Mouse (Mus musculus): ENCODE results near the gene Gatad2a.

The Gatad2a gene

DNA sequence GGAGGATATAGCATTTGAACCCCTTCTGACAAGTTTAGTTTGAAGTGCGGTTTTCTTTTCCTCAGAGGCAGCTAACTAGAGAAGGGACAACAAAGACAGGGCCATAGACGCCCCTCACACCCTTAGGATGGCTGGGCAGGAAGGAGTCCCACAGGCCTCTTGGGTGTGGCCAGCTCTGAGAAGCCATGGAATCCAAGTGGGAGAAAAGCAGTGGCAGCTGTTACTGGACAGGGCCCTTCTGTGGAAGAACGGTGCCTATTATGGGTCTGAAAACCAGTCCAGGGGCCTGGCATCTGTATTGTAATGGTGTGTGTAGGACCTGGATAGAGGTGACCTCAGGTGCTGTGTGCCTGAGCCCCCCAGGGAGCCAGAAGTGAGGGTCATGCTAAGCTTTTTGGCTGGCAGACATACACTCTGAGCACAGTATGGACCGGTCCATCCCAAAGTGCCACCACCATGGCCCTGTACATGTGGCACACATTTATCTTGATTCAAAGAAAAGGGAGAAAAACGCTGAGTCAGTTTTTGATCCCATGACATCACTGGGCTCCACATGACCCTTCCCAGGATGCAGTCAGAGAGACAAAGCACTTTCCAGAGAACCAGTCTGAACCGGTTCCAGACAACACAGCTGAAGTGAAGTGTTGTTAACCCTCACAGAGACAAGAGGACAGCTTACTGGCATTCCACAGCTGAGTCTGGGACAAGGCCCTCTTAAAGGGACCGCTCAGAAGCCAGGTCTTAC, 60.0 kb downstream of the Gatad2a start:
- Histone ChIP-seq H3K36me3 (ENCODE audit: control insufficient read depth, insufficient read depth, low read length, poor library complexity, severe bottlenecking) (peaks cover 8% of the 10 kb centered on the region; the same call in 1 of the 2 replicates), H3K27me3 (ENCODE audit: control insufficient read depth, insufficient read depth, low read length, poor library complexity, severe bottlenecking) (no peaks in the 10 kb centered on the region)
- no peak for DNase-seq (ENCODE audit: low read depth, low spot score)

DNA sequence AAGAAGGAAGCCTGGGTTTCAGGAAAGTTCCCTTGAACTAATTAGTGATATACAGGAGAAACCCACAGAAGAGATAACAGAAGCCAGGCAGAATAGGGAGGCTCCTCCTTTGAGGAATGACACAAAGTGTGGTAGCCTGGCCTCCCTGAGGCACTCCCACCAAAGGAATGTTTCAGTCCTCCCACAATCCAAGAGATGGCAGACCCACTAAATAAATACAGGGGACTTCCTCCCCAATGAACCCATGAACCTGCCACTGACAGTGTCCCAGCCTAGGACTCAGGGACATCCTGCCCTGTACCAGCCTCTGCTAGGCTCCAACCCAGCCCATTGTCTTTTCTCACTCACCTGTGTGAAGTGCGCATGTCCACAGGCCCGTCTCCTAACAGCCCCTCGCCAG, 60.8 kb downstream of the Gatad2a start:
- DNase-seq (ENCODE audit: low read depth, low spot score) = no peak
- H3K36me3 ChIP-seq (ENCODE audit: control insufficient read depth, insufficient read depth, low read length, poor library complexity, severe bottlenecking) = peaks cover 8% of the 10 kb centered on the region; the same call in 1 of the 2 replicates
- H3K27me3 ChIP-seq (ENCODE audit: control insufficient read depth, insufficient read depth, low read length, poor library complexity, severe bottlenecking) = no peaks in the 10 kb centered on the region

DNA sequence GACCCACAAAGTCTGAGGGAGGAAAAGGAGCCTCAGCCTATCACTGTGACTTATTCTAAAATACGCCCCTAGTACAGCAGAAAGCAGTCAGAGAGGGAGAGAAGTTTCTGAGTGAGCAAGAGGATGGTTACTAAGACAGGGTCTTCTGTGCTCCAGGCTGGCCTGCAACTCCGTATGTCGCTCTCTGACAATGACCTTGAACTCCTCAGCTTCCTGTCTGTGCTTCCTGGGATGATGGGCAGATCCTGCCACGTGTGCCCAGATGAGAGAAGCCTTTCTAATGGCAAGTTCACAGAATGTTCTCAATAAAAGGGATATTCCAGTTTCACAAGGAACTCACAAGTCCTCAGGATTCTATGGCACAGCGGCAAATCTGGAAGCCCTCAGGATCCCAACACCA, 61.6 kb downstream of the Gatad2a start:
- no peak for DNase-seq (ENCODE audit: low read depth, low spot score)
- Histone ChIP-seq H3K27me3 (ENCODE audit: control insufficient read depth, insufficient read depth, low read length, poor library complexity, severe bottlenecking) (no peaks in the 10 kb centered on the region), H3K36me3 (ENCODE audit: control insufficient read depth, insufficient read depth, low read length, poor library complexity, severe bottlenecking) (peaks cover 8% of the 10 kb centered on the region; the same call in 1 of the 2 replicates)

DNA sequence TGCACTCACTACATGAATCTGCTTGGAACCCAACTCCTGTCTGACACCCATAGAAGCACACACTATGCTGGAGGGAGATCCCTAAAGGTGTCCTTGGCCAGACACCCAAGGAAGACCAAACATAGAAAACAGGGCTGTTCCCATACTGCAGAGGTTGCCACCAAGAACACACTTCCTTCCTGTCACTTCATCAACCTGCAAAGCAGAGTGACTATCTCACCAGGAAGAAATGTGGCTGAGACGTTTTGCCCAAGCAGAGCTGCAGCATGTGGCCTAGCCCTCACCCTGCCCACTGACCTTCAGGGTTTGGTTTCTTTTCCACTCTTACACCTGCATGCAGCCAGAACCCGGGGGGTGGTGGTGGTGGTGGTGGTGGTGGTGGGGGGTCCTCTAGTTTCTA, 62.4 kb downstream of the Gatad2a start:
- no peak for DNase-seq (ENCODE audit: low read depth, low spot score)
- peaks cover 8% of the 10 kb centered on the region; the same call in 1 of the 2 replicates for H3K36me3 ChIP-seq (ENCODE audit: control insufficient read depth, insufficient read depth, low read length, poor library complexity, severe bottlenecking)
- H3K27me3 ChIP-seq (ENCODE audit: control insufficient read depth, insufficient read depth, low read length, poor library complexity, severe bottlenecking) = no peaks in the 10 kb centered on the region

DNA sequence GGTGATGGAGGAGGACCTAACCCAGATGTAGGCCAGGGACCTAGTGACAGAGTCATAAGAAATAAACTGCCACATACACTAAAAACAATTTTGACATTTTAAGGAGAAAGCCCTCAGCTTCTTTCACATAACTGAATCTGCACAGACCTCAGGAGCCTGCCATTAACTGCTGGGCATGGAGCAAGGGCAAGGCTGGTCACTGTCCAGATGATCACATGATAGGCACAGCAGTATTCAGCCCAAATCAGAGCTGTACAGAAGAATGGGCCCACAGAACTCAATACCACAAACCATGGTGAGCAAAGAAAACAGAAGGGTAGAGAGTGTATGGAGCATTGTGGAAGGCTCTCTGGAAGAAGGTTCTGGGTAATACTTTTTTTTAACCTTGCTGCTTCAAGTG, 69.3 kb downstream of the Gatad2a start:
- peaks cover 1% of the 10 kb centered on the region; the same call in 1 of the 2 replicates for H3K36me3 ChIP-seq (ENCODE audit: control insufficient read depth, insufficient read depth, low read length, poor library complexity, severe bottlenecking)
- no peak for DNase-seq (ENCODE audit: low read depth, low spot score)
- H3K27me3 ChIP-seq (ENCODE audit: control insufficient read depth, insufficient read depth, low read length, poor library complexity, severe bottlenecking) = no peaks in the 10 kb centered on the region

DNA sequence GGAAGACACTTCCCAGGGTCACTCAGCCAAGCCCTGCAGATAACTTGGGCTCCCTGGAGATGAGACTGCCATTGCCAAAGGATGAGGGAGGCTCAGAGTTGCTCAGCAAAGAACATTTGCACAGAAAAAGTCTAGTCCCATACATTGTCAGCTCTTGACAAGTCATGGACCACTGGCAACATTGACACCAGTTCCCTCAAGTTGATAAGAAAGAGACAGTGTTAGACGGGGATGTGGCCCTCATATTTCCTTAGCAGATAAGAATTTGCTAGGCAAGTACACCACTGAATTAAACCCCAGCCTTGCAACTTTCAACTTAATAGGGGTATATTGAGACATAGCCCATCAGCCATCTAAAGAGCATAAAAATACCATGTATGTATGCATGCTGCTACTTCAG, 72.2 kb downstream of the Gatad2a start:
- no peak for DNase-seq (ENCODE audit: low read depth, low spot score)
- peaks cover 1% of the 10 kb centered on the region for H3K36me3 ChIP-seq (ENCODE audit: control insufficient read depth, insufficient read depth, low read length, poor library complexity, severe bottlenecking)
- H3K27me3 ChIP-seq (ENCODE audit: control insufficient read depth, insufficient read depth, low read length, poor library complexity, severe bottlenecking) = no peaks in the 10 kb centered on the region

DNA sequence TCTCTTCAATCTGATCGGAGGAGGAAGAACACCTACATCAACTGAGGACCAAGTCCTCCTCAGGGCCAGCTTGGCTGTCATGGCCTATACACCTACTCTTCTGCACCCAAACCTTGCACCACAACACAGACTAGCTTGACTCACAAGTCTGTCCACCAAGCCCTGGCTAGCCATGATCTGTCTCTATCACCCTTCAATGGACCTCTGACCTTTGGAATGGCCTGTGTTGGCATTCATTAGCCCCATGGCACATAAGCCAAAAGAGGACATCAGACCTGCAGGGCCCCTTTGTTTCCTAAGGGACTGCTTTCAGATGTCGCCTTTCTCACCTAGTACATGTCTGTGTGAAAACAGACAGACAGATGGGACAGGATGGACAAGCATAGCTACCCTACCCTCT, 75.0 kb downstream of the Gatad2a start:
- no peaks in the 10 kb centered on the region for H3K27me3 ChIP-seq (ENCODE audit: control insufficient read depth, insufficient read depth, low read length, poor library complexity, severe bottlenecking)
- DNase-seq (ENCODE audit: low read depth, low spot score) = no peak
- no peaks in the 10 kb centered on the region; the same call in none of the 2 replicates for H3K36me3 ChIP-seq (ENCODE audit: control insufficient read depth, insufficient read depth, low read length, poor library complexity, severe bottlenecking)

DNA sequence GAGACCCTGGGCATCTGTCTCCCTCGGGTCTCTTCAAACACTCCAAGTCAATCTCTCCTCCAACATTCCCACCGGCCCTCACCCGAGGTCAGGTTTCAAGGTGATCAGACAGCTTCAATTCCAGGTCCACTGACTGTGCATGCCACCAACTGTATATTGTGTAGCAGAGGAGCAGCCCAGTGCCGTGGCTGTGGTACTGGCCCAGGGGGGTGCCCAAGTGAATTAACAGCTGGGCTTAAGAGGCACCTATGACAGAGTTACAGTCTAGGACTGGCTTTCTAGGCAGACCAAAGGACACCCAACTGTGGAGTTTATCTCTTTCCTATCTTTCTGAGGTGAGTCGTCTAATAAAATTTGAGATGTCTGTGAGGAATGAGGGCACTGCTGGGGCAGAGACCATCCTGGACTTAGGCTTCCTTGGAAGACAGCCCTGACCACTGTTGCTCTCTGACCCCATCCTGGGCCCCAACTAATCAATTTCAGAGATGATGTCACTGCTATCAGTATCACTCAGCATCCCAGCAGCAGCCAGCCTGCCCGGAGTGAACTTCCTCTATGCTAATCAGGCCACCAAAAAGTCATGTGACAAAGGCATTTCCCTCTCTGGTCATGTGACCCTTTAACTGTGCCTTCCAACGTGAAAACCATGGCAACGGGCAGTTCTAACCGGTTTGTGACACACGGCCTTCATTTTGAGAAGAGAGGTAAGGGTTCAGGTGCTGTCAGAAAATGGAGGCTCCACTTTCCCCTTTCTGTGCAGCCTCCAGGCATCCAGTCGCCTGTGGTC, 76.1 kb downstream of the Gatad2a start:
- Histone ChIP-seq H3K27me3 (ENCODE audit: control insufficient read depth, insufficient read depth, low read length, poor library complexity, severe bottlenecking) (no peaks in the 10 kb centered on the region), H3K36me3 (ENCODE audit: control insufficient read depth, insufficient read depth, low read length, poor library complexity, severe bottlenecking) (no peaks in the 10 kb centered on the region; the same call in none of the 2 replicates)
- peak; percentile 97 for DNase-seq (ENCODE audit: low read depth, low spot score)

DNA sequence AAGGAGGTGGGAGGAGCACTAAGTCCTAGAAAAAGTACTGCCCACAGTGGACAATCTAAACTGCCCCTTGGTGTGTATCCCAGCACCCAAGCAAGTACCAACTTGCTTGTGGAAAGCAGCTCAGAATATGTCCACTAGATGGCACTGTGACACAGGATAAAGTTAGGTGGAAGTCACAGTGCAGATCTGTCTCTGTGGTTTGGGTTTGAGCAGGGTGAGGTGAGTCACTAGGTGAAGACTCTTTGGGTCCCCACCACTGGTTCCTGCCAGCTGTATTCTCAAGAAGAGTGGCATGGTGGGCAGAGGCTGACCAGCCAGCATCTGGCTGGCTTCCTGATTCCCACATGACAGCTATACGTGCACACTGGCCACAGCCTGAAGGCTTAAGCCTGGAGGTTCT, 77.2 kb downstream of the Gatad2a start:
- DNase-seq (ENCODE audit: low read depth, low spot score) = peak; percentile 96

DNA sequence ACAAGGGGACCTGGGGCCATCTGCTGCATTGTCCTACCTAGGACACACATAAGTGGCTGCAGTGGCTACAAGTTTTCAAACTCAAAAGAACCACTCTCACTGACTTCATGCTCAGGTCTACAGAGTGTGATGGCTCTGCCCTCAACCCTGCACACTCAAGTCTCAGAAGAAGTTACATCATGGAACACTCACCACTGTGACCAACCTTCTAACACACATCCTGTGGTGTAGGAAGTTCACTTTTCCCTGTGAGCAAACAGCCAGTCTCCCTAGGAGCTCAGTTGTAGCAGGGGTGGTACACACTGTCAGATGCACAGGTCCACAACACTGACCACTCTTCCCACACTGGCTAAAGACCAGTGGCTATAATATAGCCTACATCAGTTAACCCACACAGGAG, 77.7 kb downstream of the Gatad2a start:
- peak; percentile 28 for DNase-seq (ENCODE audit: low read depth, low spot score)
- H3K27me3 ChIP-seq (ENCODE audit: control insufficient read depth, insufficient read depth, low read length, poor library complexity, severe bottlenecking) = no peaks in the 10 kb centered on the region
- peaks cover under 1% of the 10 kb centered on the region for H3K36me3 ChIP-seq (ENCODE audit: control insufficient read depth, insufficient read depth, low read length, poor library complexity, severe bottlenecking)

More for the DNA sequence above, 77.2 kb downstream of the Gatad2a start:
- Histone ChIP-seq H3K36me3 (ENCODE audit: control insufficient read depth, insufficient read depth, low read length, poor library complexity, severe bottlenecking) (no peaks in the 10 kb centered on the region; the same call in none of the 2 replicates), H3K27me3 (ENCODE audit: control insufficient read depth, insufficient read depth, low read length, poor library complexity, severe bottlenecking) (no peaks in the 10 kb centered on the region)

DNA sequence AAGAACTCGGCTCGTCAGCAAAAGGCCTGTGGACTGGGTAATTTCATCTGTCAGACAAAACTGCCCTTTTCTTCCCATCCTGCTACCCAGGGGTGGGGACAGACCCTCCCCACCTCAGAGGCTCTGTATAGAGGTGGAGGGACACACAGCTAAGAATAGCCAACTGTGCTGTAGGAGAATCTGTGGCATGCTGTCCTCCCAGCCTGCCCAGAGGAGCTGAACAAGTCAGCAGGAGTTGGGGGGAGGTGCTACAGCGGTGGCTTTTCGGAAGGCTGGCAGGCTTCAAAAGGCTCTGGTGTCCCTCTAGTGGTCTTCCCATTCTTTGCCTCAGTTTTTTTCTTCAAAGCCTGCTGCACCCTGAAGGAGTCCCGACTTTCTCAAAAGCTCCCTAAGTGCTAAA, 80.4 kb downstream of the Gatad2a start:
- Histone ChIP-seq H3K27me3 (ENCODE audit: control insufficient read depth, insufficient read depth, low read length, poor library complexity, severe bottlenecking) (no peaks in the 10 kb centered on the region), H3K36me3 (ENCODE audit: control insufficient read depth, insufficient read depth, low read length, poor library complexity, severe bottlenecking) (peaks cover 5% of the 10 kb centered on the region)
- no peak for DNase-seq (ENCODE audit: low read depth, low spot score)

DNA sequence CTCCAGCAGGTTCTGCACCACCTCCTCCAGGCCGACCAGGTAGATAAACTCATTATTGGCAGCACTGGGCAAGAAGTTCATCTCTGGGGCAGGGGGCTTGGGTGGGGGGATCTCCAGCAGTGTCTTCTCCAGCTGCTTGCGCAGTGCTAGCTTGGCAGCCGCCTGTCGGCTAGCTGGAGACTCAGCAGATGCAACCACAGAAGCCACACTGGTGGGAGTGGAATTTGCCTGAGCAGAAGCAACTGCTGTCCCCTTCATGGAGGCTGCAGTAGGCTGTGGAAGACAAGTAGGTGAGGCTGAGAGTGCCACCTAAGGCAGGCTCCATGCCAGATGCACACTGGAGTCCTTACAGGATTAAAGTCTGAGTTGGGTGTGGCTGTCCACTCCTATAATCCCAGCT, 81.7 kb downstream of the Gatad2a start:
- peaks cover 5% of the 10 kb centered on the region for H3K36me3 ChIP-seq (ENCODE audit: control insufficient read depth, insufficient read depth, low read length, poor library complexity, severe bottlenecking)
- no peak for DNase-seq (ENCODE audit: low read depth, low spot score)
- no peaks in the 10 kb centered on the region for H3K27me3 ChIP-seq (ENCODE audit: control insufficient read depth, insufficient read depth, low read length, poor library complexity, severe bottlenecking)

DNA sequence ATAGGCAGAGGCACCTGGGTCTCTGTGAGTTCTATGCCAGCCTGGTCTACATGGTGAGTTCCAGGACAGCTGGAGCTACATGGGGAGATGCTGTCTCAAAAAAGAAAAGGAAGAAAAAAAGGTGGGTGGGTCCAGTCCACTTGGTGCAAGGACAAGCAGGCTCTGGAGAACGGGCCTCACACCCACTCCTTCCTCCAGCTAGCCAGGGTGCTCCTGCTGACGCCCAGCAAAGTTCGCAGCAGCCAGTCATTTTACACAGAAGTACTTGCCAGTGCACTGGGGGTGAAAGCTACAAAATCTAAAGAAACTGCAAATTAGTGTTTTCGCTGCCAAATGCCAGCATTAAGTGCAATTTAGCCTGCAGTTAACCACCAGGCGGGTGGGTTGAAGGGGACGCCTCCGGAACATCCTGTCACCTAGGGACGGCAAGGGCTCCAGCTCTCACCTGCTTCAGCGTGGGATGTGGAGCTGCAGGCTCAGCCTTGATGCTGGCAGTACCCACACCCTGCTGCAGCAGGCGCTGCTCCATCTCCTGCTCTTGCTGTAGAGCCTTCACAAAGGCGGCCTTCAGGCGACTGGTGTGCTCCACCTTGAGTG, 83.6 kb downstream of the Gatad2a start:
- H3K27me3 ChIP-seq (ENCODE audit: control insufficient read depth, insufficient read depth, low read length, poor library complexity, severe bottlenecking) = no peaks in the 10 kb centered on the region
- H3K36me3 ChIP-seq (ENCODE audit: control insufficient read depth, insufficient read depth, low read length, poor library complexity, severe bottlenecking) = peaks cover 5% of the 10 kb centered on the region
- DNase-seq (ENCODE audit: low read depth, low spot score) = no peak

DNA sequence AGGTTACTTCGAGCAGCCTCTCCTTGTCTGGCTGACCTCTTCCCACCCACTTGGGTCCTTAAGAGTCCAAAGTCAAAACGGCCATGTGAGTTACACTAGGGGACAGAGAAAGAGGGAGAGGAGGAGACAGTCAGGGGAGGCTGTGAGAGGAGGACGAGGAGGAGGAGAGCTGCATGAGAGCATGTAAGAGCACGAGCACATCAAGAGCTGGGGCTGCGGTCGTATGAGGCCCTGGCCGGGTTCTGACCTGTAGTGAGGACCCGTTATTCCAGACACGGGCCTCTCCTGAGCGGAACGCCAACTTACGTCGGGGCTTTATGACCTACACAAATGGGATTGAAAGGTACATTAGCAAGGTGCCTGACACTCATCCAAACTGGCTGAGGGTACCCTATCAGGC, 84.3 kb downstream of the Gatad2a start:
- peaks cover 5% of the 10 kb centered on the region for H3K36me3 ChIP-seq (ENCODE audit: control insufficient read depth, insufficient read depth, low read length, poor library complexity, severe bottlenecking)
- DNase-seq (ENCODE audit: low read depth, low spot score) = no peak
- H3K27me3 ChIP-seq (ENCODE audit: control insufficient read depth, insufficient read depth, low read length, poor library complexity, severe bottlenecking) = no peaks in the 10 kb centered on the region

DNA sequence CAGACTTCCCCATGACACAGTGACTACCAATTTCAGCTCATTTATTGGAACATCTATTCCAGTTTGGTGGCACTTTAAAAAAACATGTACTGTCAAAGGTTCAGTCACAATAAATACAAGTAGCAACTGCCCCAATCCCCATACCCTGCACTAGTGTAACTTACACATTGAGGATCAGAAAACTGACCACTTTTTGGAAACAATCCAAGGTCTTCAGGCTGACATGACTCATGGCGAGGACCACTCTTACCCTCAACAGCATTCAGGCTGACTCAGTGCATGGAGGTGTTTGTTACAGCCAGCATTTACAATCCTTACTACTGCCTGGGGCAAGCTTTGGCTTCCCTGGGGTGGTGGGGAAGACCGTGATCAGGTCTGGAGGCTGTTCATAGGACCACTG, 89.1 kb downstream of the Gatad2a start:
- peaks cover 2% of the 10 kb centered on the region for H3K36me3 ChIP-seq (ENCODE audit: control insufficient read depth, insufficient read depth, low read length, poor library complexity, severe bottlenecking)
- no peak for DNase-seq (ENCODE audit: low read depth, low spot score)
- H3K27me3 ChIP-seq (ENCODE audit: control insufficient read depth, insufficient read depth, low read length, poor library complexity, severe bottlenecking) = no peaks in the 10 kb centered on the region

Data from splenic B cell, adult 2 months (primary cell).